Comparison of ENCODE assay signal across 8 mouse cellular contexts in genomic region chr8:83662421-83662826, GRCm38 (mm10). TPM values are rescaled to one million over a fixed set of nuclear protein-coding genes. Genes with fewer than 3 reads are reported as not detected.
DNase-seq lines count a peak whose midpoint lies in the region; ATAC-seq and TF ChIP-seq lines count a peak whose summit lies in the region.

No protein-coding gene starts in this region.

- H3K27me3 ChIP-seq in forebrain, embryonic 16.5 days (replicated peaks; ENCODE audit: control insufficient read depth, insufficient read depth, low read length): no peaks in the 10 kb centered on the region
- H3K27me3 ChIP-seq in lung, embryonic 14.5 days (ENCODE audit: insufficient read depth, low read length): peaks cover 2% of the 10 kb centered on the region; the same call in 1 of the 2 replicates

- no peak overlapping the region for H3K9ac ChIP-seq in ES-E14 (ENCODE audit: insufficient read depth, low read depth, low read length, poor library complexity, severe bottlenecking)
- H3K9ac ChIP-seq in forebrain, embryonic 16.5 days (replicated peaks; ENCODE audit: low read depth, low read length): no peak overlapping the region
- H3K9ac ChIP-seq in lung, embryonic 14.5 days: no peak overlapping the region

- peaks cover 8% of the 10 kb centered on the region; the same call in 1 of the 2 replicates for H3K36me3 ChIP-seq in ES-E14 (ENCODE audit: control insufficient read depth, insufficient read depth, low read length, poor library complexity, severe bottlenecking)
- no peaks in the 10 kb centered on the region for H3K36me3 ChIP-seq in forebrain, embryonic 16.5 days (ENCODE audit: control insufficient read depth, insufficient read depth)
- peaks cover 22% of the 10 kb centered on the region; the same call in 1 of the 2 replicates for H3K36me3 ChIP-seq in lung, embryonic 14.5 days (ENCODE audit: insufficient read depth)

- peak; percentile 99 for TF ChIP-seq CTCF in layer of hippocampus, adult 2 months (conservative IDR thresholded peaks at IDR 0.05)
- TF ChIP-seq CTCF in lung, embryonic 14.5 days (IDR thresholded peaks at IDR 0.05; ENCODE audit: low read depth): peak; percentile 98

- H3K4me2 ChIP-seq in forebrain, embryonic 16.5 days (ENCODE audit: low read length): no peak overlapping the region
- H3K4me2 ChIP-seq in lung, embryonic 14.5 days: peak overlapping the region; percentile 29; the same call in 1 of the 2 replicates

- peak; percentile 11 for ATAC-seq in forebrain, embryonic 16.5 days
- peak; percentile 62 for ATAC-seq in lung, embryonic 14.5 days (ENCODE audit: insufficient read depth)

- intact Hi-C loops in heart, postnatal 36 days (cut with DNase I): loop anchor here (2.0 kb wide), 2 partner anchors 58 to 232 kb away; no protein-coding TSS in a partner anchor

- H3K4me1 ChIP-seq in ES-E14 (ENCODE audit: control insufficient read depth in 2 of 2, insufficient read depth in 2 of 2, low read length in 2 of 2, poor library complexity in 1 of 2): peaks cover 0 to 30% of the 10 kb centered on the region in 2 experiments; a peak in 2 of 4 replicates
- peaks cover 35% of the 10 kb centered on the region for H3K4me1 ChIP-seq in forebrain, embryonic 16.5 days (replicated peaks; ENCODE audit: control insufficient read depth, insufficient read depth, low read length)
- H3K4me1 ChIP-seq in lung, embryonic 14.5 days (ENCODE audit: insufficient read depth): peaks cover 24% of the 10 kb centered on the region; the same call in 1 of the 2 replicates

- WGBS in forebrain, embryonic 16.5 days: 11% methylated on average over 4 of the region's 4 CpGs
- WGBS in lung, embryonic 14.5 days: 8% methylated on average over 4 of the region's 4 CpGs

- H3K27ac ChIP-seq in ES-E14 (ENCODE audit: insufficient read depth, low read depth, low read length, poor library complexity, severe bottlenecking): no peak overlapping the region
- H3K27ac ChIP-seq in forebrain, embryonic 16.5 days (ENCODE audit: low read length): no peak overlapping the region
- peak overlapping the region; percentile 68 for H3K27ac ChIP-seq in layer of hippocampus, adult 2 months
- peak overlapping the region; percentile 48; the same call in 1 of the 2 replicates for H3K27ac ChIP-seq in lung, embryonic 14.5 days (ENCODE audit: low read depth)

- in situ Hi-C loops in ES-E14 (cut with MboI; ENCODE audit: low sequenced_read_pairs in 2 of 2, unreplicated experiment in 2 of 2): no loop called here

- no peak overlapping the region for H3K4me3 ChIP-seq in ES-E14 (ENCODE audit: insufficient read depth in 1 of 2, low read depth in 1 of 2, low read length in 2 of 2, poor library complexity in 1 of 2, severe bottlenecking in 1 of 2)
- H3K4me3 ChIP-seq in forebrain, embryonic 16.5 days (replicated peaks; ENCODE audit: low read length): no peak overlapping the region
- H3K4me3 ChIP-seq in layer of hippocampus, adult 2 months: no peak overlapping the region
- no peak overlapping the region for H3K4me3 ChIP-seq in lung, embryonic 14.5 days (ENCODE audit: low read depth, low read length)

- H3K9me3 ChIP-seq in ES-E14 (ENCODE audit: control insufficient read depth, insufficient read depth, low read depth, low read length): no peaks in the 10 kb centered on the region
- H3K9me3 ChIP-seq in forebrain, embryonic 16.5 days (ENCODE audit: control insufficient read depth, low read length): no peaks in the 10 kb centered on the region
- no peaks in the 10 kb centered on the region for H3K9me3 ChIP-seq in lung, embryonic 14.5 days (ENCODE audit: low read depth, low read length)

- peak; percentile 91 for DNase-seq in ES-E14 (ENCODE audit: low read depth, low spot score)
- DNase-seq in cerebellum, adult 11-12 months: peak; percentile 81
- DNase-seq in heart, postnatal 36 days: peak; percentile 92 to 96
- DNase-seq in layer of hippocampus, adult 2 months (ENCODE audit: low spot score in 2 of 2): peak; percentile 84 to 90
- DNase-seq in lung, embryonic 14.5 days: peak; percentile 99
- peak; percentile 62 for DNase-seq in ovary, adult 18-20 months (ENCODE audit: low spot score)
- DNase-seq in thymus, postnatal 0 days (ENCODE audit: low spot score): peak; percentile 87

TF ChIP-seq in ES-E14, 5 proteins besides CTCF, POLR2A, EP300 and RAD21:
- TF ChIP-seq HCFC1 (IDR thresholded peaks at IDR 0.05; ENCODE audit: borderline replicate concordance, insufficient read depth, low read length) (no peak), CHD2 (IDR thresholded peaks at IDR 0.05; ENCODE audit: low read depth, low read length) (no peak), ZC3H11A (IDR thresholded peaks at IDR 0.05; ENCODE audit: borderline replicate concordance, low read depth, low read length) (no peak), MAFK (IDR thresholded peaks at IDR 0.05; ENCODE audit: insufficient read depth, low read depth, low read length) (no peak), ZNF384 (IDR thresholded peaks at IDR 0.05; ENCODE audit: low read depth, low read length) (no peak)
TF ChIP-seq in ES-E14: peak in this region for 0.

RNA-seq across cellular contexts. Expression of gene Ptger1, which starts 4.1 kb away (rescaled TPM):
- total RNA-seq in ES-E14 (2012; rRNA removed): 1.7 and 2.4 TPM in 2 replicates
- 0.45 and 1.3 TPM in 2 replicates for polyA plus RNA-seq in forebrain, embryonic 16.5 days (2015; fragmentation: Nextera tagmentation; extraction: Ambion mirVana)
- under 1 TPM; 0.27 to 0.75 TPM for total RNA-seq in heart, postnatal 36 days (2021)
- under 1 TPM; 0.42 to 0.84 TPM for total RNA-seq in layer of hippocampus, adult 2 months (2021)
- polyA plus RNA-seq in lung, embryonic 14.5 days (2014; fragmentation: Nextera tagmentation; extraction: Ambion mirVana): 0.89 and 0.95 TPM in 2 replicates
- polyA plus RNA-seq in thymus, postnatal 0 days (2015; fragmentation: Nextera tagmentation; extraction: Ambion mirVana): 0.42 and 0.82 TPM in 2 replicates

RNA-seq across cellular contexts. Expression of gene Gipc1, which starts 9.9 kb away (rescaled TPM):
- total RNA-seq in ES-E14 (2012; rRNA removed): 73.2 and 73.7 TPM in 2 replicates
- 147 and 151 TPM in 2 replicates for polyA plus RNA-seq in forebrain, embryonic 16.5 days (2015; fragmentation: Nextera tagmentation; extraction: Ambion mirVana)
- 10 to 100 TPM; 25.2 to 28.3 TPM for total RNA-seq in heart, postnatal 36 days (2021)
- total RNA-seq in layer of hippocampus, adult 2 months (2021): 10 to 100 TPM; 52.8 to 55.4 TPM
- polyA plus RNA-seq in lung, embryonic 14.5 days (2014; fragmentation: Nextera tagmentation; extraction: Ambion mirVana): 170 and 175 TPM in 2 replicates
- 89.3 and 90.6 TPM in 2 replicates for polyA plus RNA-seq in thymus, postnatal 0 days (2015; fragmentation: Nextera tagmentation; extraction: Ambion mirVana)

RNA-seq across cellular contexts. Expression of gene Pkn1, which starts 36.6 kb away (rescaled TPM):
- 24.7 and 33.2 TPM in 2 replicates for total RNA-seq in ES-E14 (2012; rRNA removed)
- polyA plus RNA-seq in forebrain, embryonic 16.5 days (2015; fragmentation: Nextera tagmentation; extraction: Ambion mirVana): 30.7 and 36.0 TPM in 2 replicates
- 10 to 100 TPM; 53.7 to 62.4 TPM for total RNA-seq in heart, postnatal 36 days (2021)
- 10 to 100 TPM; 47.9 to 56.8 TPM for total RNA-seq in layer of hippocampus, adult 2 months (2021)
- polyA plus RNA-seq in lung, embryonic 14.5 days (2014; fragmentation: Nextera tagmentation; extraction: Ambion mirVana): 35.8 and 37.7 TPM in 2 replicates
- 38.8 and 44.8 TPM in 2 replicates for polyA plus RNA-seq in thymus, postnatal 0 days (2015; fragmentation: Nextera tagmentation; extraction: Ambion mirVana)

RNA-seq across cellular contexts. Expression of gene Ddx39, which starts 52.6 kb away (rescaled TPM):
- total RNA-seq in ES-E14 (2012; rRNA removed): 274 and 324 TPM in 2 replicates
- 116 TPM in 2 replicates for polyA plus RNA-seq in forebrain, embryonic 16.5 days (2015; fragmentation: Nextera tagmentation; extraction: Ambion mirVana)
- 10 to 100 TPM; 15.8 to 17.2 TPM for total RNA-seq in heart, postnatal 36 days (2021)
- 10 to 100 TPM; 17.9 to 20.4 TPM for total RNA-seq in layer of hippocampus, adult 2 months (2021)
- 184 and 199 TPM in 2 replicates for polyA plus RNA-seq in lung, embryonic 14.5 days (2014; fragmentation: Nextera tagmentation; extraction: Ambion mirVana)
- 325 and 328 TPM in 2 replicates for polyA plus RNA-seq in thymus, postnatal 0 days (2015; fragmentation: Nextera tagmentation; extraction: Ambion mirVana)

RNA-seq across cellular contexts. Expression of gene Dnajb1, which starts 54.4 kb away (rescaled TPM):
- 22.9 and 30.1 TPM in 2 replicates for total RNA-seq in ES-E14 (2012; rRNA removed)
- 58.6 and 62.3 TPM in 2 replicates for polyA plus RNA-seq in forebrain, embryonic 16.5 days (2015; fragmentation: Nextera tagmentation; extraction: Ambion mirVana)
- 10 to 100 TPM; 10.7 to 16.0 TPM for total RNA-seq in heart, postnatal 36 days (2021)
- 10 to 100 TPM; 36.5 to 37.6 TPM for total RNA-seq in layer of hippocampus, adult 2 months (2021)
- polyA plus RNA-seq in lung, embryonic 14.5 days (2014; fragmentation: Nextera tagmentation; extraction: Ambion mirVana): 54.9 and 61.3 TPM in 2 replicates
- polyA plus RNA-seq in thymus, postnatal 0 days (2015; fragmentation: Nextera tagmentation; extraction: Ambion mirVana): 71.2 and 92.9 TPM in 2 replicates

Comparison
In these comparisons a context has a peak if more than half of its experiments do, and no peak if none do; other contexts are left out.
1. H3K27ac ChIP-seq: peak in layer of hippocampus, adult 2 months (single experiment) and lung, embryonic 14.5 days (single experiment); none in ES-E14 (single experiment) and forebrain, embryonic 16.5 days (single experiment).
2. Peak in every context shown above with its lines, with median percentiles within 50 percentile points of each other: DNase-seq.